In the genomic region with DNA sequence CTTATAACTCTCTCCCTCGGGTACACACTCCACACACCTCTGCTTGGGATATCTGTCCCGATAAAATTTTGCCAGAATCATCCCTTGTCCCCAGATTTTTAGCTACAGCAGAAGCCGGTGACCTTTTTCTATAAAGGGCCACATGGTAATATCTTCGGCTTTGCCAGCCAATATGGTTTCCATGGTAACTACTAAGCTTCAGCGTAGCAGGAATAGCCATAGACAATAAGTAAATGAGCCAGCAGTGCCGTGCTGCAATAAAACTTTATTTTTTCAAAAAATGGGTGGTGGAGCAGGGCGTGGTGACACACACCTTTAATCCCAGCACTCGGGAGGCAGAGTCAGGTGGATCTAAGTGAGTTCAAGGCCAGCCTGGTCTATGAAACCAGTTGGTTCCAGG, we compare ENCODE assay signal across 18 mouse cellular contexts.
A peak's percentile ranks its signal among the peaks of the same experiment; 100 is the strongest.
DNase-seq lines count a peak whose midpoint lies in the region; ATAC-seq and TF ChIP-seq lines count a peak whose summit lies in the region.
"Had no signal": no experiment of that assay in that cellular context is flagged by ENCODE, and none has a peak within 500 bp of the region (broad histone marks: within the 10 kb centered on the region; RNA-seq: fewer than 3 reads in every experiment).

No protein-coding gene starts in this region.

- no peak for TF ChIP-seq EP300 in stomach, postnatal 0 days (optimal IDR thresholded peaks at IDR 0.05)

- H3K4me3 ChIP-seq in forebrain, embryonic 14.5 days (ENCODE audit: low read depth, low read length) = no peak overlapping the region
- H3K4me3 ChIP-seq in forebrain, embryonic 10.5 days = no peak overlapping the region
- H3K4me3 ChIP-seq in lung, embryonic 16.5 days (ENCODE audit: low read length) = peak overlapping the region; percentile 44
- no peak overlapping the region for H3K4me3 ChIP-seq in midbrain, embryonic 13.5 days (replicated peaks)
- H3K4me3 ChIP-seq in stomach, postnatal 0 days (ENCODE audit: low read depth, low read length) = no peak overlapping the region
- H3K4me3 ChIP-seq: heart, embryonic 13.5 days had no signal

- no peaks in the 10 kb centered on the region for H3K27me3 ChIP-seq in forebrain, embryonic 14.5 days (replicated peaks; ENCODE audit: control insufficient read depth, insufficient read depth, low read length)
- no peaks in the 10 kb centered on the region for H3K27me3 ChIP-seq in forebrain, embryonic 10.5 days (ENCODE audit: poor library complexity, severe bottlenecking)
- H3K27me3 ChIP-seq in lung, embryonic 16.5 days (ENCODE audit: control insufficient read depth, insufficient read depth, low read depth, low read length) = no peaks in the 10 kb centered on the region
- H3K27me3 ChIP-seq in midbrain, embryonic 13.5 days = no peaks in the 10 kb centered on the region
- no peaks in the 10 kb centered on the region for H3K27me3 ChIP-seq in stomach, postnatal 0 days (ENCODE audit: control insufficient read depth, insufficient read depth, low read length)
- H3K27me3 ChIP-seq: CH12.LX; heart, embryonic 13.5 days had no signal

- H3K9me3 ChIP-seq in forebrain, embryonic 14.5 days (replicated peaks; ENCODE audit: control insufficient read depth, low read length) = peaks cover 4% of the 10 kb centered on the region
- H3K9me3 ChIP-seq in forebrain, embryonic 10.5 days = peaks cover 5% of the 10 kb centered on the region; the same call in 1 of the 2 replicates
- H3K9me3 ChIP-seq in lung, embryonic 16.5 days (ENCODE audit: control insufficient read depth, low read length) = no peaks in the 10 kb centered on the region
- 0 out of 2 replicates have a peak, but pooled peaks cover 9% of the 10 kb centered on the region for H3K9me3 ChIP-seq in midbrain, embryonic 13.5 days
- H3K9me3 ChIP-seq in stomach, postnatal 0 days (ENCODE audit: control insufficient read depth, low read length) = no peaks in the 10 kb centered on the region

- ATAC-seq in forebrain, embryonic 14.5 days = no peak
- no peak for ATAC-seq in lung, embryonic 16.5 days (ENCODE audit: low read depth)
- no peak for ATAC-seq in midbrain, embryonic 13.5 days
- ATAC-seq in stomach, postnatal 0 days (ENCODE audit: low FRiP score, low TSS enrichment) = no peak

- peak; percentile 52 for DNase-seq in forebrain, embryonic 14.5 days (ENCODE audit: low spot score)
- DNase-seq in forebrain, embryonic 10.5 days (ENCODE audit: extremely low spot score, low spot score) = no peak
- no peak for DNase-seq in lung, postnatal 14 days
- no peak for DNase-seq in stomach, postnatal 0 days (ENCODE audit: low spot score)
- no peak for DNase-seq in spleen, adult 18-20 months
- DNase-seq in left cerebral cortex, adult 8-10 months (ENCODE audit: low spot score in 2 of 2) = no peak
- DNase-seq: adrenal gland, postnatal 36 days; cerebellum, postnatal 25 days; heart, postnatal 4 days; kidney, adult 9 months; kidney, postnatal 4 days; left cerebral cortex, postnatal 4 days had no signal

- H3K36me3 ChIP-seq in forebrain, embryonic 14.5 days (ENCODE audit: control insufficient read depth, insufficient read depth, low read length) = no peaks in the 10 kb centered on the region
- H3K36me3 ChIP-seq in forebrain, embryonic 10.5 days (replicated peaks) = no peaks in the 10 kb centered on the region; the same call in 1 of the 2 replicates
- H3K36me3 ChIP-seq in lung, embryonic 16.5 days (ENCODE audit: control insufficient read depth, insufficient read depth, low read length) = no peaks in the 10 kb centered on the region
- peaks cover 3% of the 10 kb centered on the region; the same call in 1 of the 2 replicates for H3K36me3 ChIP-seq in midbrain, embryonic 13.5 days
- H3K36me3 ChIP-seq in stomach, postnatal 0 days (ENCODE audit: control insufficient read depth, insufficient read depth, low read length) = no peaks in the 10 kb centered on the region
- H3K36me3 ChIP-seq: heart, embryonic 13.5 days had no signal

- H3K4me2 ChIP-seq in forebrain, embryonic 14.5 days (ENCODE audit: low read length) = no peak overlapping the region
- peak overlapping the region; percentile 63 for H3K4me2 ChIP-seq in lung, embryonic 16.5 days (ENCODE audit: low read depth, low read length)
- peak overlapping the region; percentile 18 for H3K4me2 ChIP-seq in midbrain, embryonic 13.5 days (replicated peaks)
- peak overlapping the region; percentile 57 for H3K4me2 ChIP-seq in stomach, postnatal 0 days (replicated peaks; ENCODE audit: low read depth)
- H3K4me2 ChIP-seq: heart, embryonic 13.5 days; liver, embryonic 11.5 days had no signal

- WGBS in forebrain, embryonic 14.5 days = 54% methylated on average over 8 of the region's 8 CpGs
- 83% methylated on average over 8 of the region's 8 CpGs for WGBS in forebrain, embryonic 10.5 days
- WGBS in lung, embryonic 16.5 days = 71% methylated on average over 8 of the region's 8 CpGs
- 29% methylated on average over 8 of the region's 8 CpGs for WGBS in midbrain, embryonic 13.5 days
- 60% methylated on average over 8 of the region's 8 CpGs for WGBS in stomach, postnatal 0 days

- TF ChIP-seq CTCF in stomach, postnatal 0 days (IDR thresholded peaks at IDR 0.05; ENCODE audit: low read depth) = no peak

- peaks cover 9% of the 10 kb centered on the region for H3K4me1 ChIP-seq in forebrain, embryonic 14.5 days (ENCODE audit: control insufficient read depth, insufficient read depth, low read length)
- peaks cover 38% of the 10 kb centered on the region for H3K4me1 ChIP-seq in forebrain, embryonic 10.5 days
- peaks cover 16% of the 10 kb centered on the region for H3K4me1 ChIP-seq in lung, embryonic 16.5 days (replicated peaks; ENCODE audit: control insufficient read depth, insufficient read depth, low read length)
- H3K4me1 ChIP-seq in midbrain, embryonic 13.5 days (replicated peaks) = peaks cover 33% of the 10 kb centered on the region
- no peaks in the 10 kb centered on the region for H3K4me1 ChIP-seq in stomach, postnatal 0 days (replicated peaks; ENCODE audit: control insufficient read depth, insufficient read depth)

- H3K27ac ChIP-seq in forebrain, embryonic 14.5 days (ENCODE audit: low read depth, low read length) = no peak overlapping the region
- H3K27ac ChIP-seq in forebrain, embryonic 10.5 days = no peak overlapping the region
- H3K27ac ChIP-seq in lung, embryonic 16.5 days (ENCODE audit: low read length) = no peak overlapping the region
- peak overlapping the region; percentile 68 for H3K27ac ChIP-seq in midbrain, embryonic 13.5 days
- H3K27ac ChIP-seq in stomach, postnatal 0 days (replicated peaks) = no peak overlapping the region
- H3K27ac ChIP-seq: heart, embryonic 13.5 days; macrophage had no signal

- H3K9ac ChIP-seq in forebrain, embryonic 14.5 days (ENCODE audit: low read length) = no peak overlapping the region
- no peak overlapping the region for H3K9ac ChIP-seq in lung, embryonic 16.5 days (ENCODE audit: low read length)
- H3K9ac ChIP-seq in midbrain, embryonic 13.5 days (replicated peaks) = no peak overlapping the region
- H3K9ac ChIP-seq in stomach, postnatal 0 days (ENCODE audit: low read length) = no peak overlapping the region
- H3K9ac ChIP-seq: heart, embryonic 13.5 days had no signal
